10 mouse cellular contexts compared by ENCODE assay signal in genomic region chr14:32801016-32801661, GRCm38 (mm10). TPM values are rescaled to one million over a fixed set of nuclear protein-coding genes. Genes with fewer than 3 reads are reported as not detected.
DNase-seq lines count a peak whose midpoint lies in the region; ATAC-seq lines count a peak whose summit lies in the region.
"Had no signal": no experiment of that assay in that cellular context is flagged by ENCODE, and none has a peak within 500 bp of the region (broad histone marks: within the 10 kb centered on the region; RNA-seq: fewer than 3 reads in every experiment).

No protein-coding gene starts in this region.

- H3K27ac ChIP-seq in intestine, embryonic 15.5 days = no peak overlapping the region
- H3K27ac ChIP-seq: embryonic facial prominence, embryonic 15.5 days; liver, embryonic 13.5 days had no signal

- H3K36me3 ChIP-seq in intestine, embryonic 15.5 days = no peaks in the 10 kb centered on the region
- H3K36me3 ChIP-seq: embryonic facial prominence, embryonic 15.5 days; liver, embryonic 13.5 days had no signal

- H3K4me3 ChIP-seq in intestine, embryonic 15.5 days (replicated peaks) = no peak overlapping the region
- H3K4me3 ChIP-seq: embryonic facial prominence, embryonic 15.5 days; liver, embryonic 13.5 days had no signal

- intact Hi-C loops in left cerebral cortex, postnatal 14 days (cut with DNase I) = loop anchor here (10.0 kb wide), 1 partner anchor 196 kb away; no protein-coding TSS in a partner anchor

- 59% methylated on average over 11 of the region's 11 CpGs for WGBS in intestine, embryonic 15.5 days

- no peaks in the 10 kb centered on the region for H3K27me3 ChIP-seq in intestine, embryonic 15.5 days (replicated peaks)
- H3K27me3 ChIP-seq: embryonic facial prominence, embryonic 15.5 days; liver, embryonic 13.5 days had no signal

- DNase-seq in adrenal gland, adult (ENCODE audit: inconsistent age in 2 of 2, low spot score in 1 of 2) = peak; percentile 33 to 73
- DNase-seq in adrenal gland, adult 18-20 months (ENCODE audit: low spot score in 2 of 2) = no peak
- peak; percentile 13 to 47 for DNase-seq in left cerebral cortex, postnatal 14 days (ENCODE audit: low spot score in 2 of 2)
- no peak for DNase-seq in left cerebral cortex, adult 8-10 months (ENCODE audit: low spot score in 2 of 2)
- DNase-seq in embryo, embryonic 10 days (ENCODE audit: low spot score) = peak; percentile 72
- peak; percentile 61 for DNase-seq in retina, postnatal 7 days (ENCODE audit: low read depth, low spot score)
- no peak for DNase-seq in thymus, postnatal 10 days (ENCODE audit: low spot score in 2 of 2)
- DNase-seq: liver, embryonic 13.5 days had no signal

- 0 out of 2 replicates have a peak, but pooled peaks cover 3% of the 10 kb centered on the region for H3K4me1 ChIP-seq in intestine, embryonic 15.5 days (replicated peaks)
- H3K4me1 ChIP-seq: embryonic facial prominence, embryonic 15.5 days; liver, embryonic 13.5 days had no signal

- peak; percentile 49; the same call in 1 of the 2 replicates for ATAC-seq in intestine, embryonic 15.5 days

- no peak overlapping the region for H3K9ac ChIP-seq in intestine, embryonic 15.5 days
- H3K9ac ChIP-seq: embryonic facial prominence, embryonic 15.5 days; liver, embryonic 13.5 days had no signal

- no peaks in the 10 kb centered on the region for H3K9me3 ChIP-seq in intestine, embryonic 15.5 days
- H3K9me3 ChIP-seq: embryonic facial prominence, embryonic 15.5 days; liver, embryonic 13.5 days had no signal

- H3K4me2 ChIP-seq in intestine, embryonic 15.5 days (replicated peaks) = no peak overlapping the region
- H3K4me2 ChIP-seq: embryonic facial prominence, embryonic 15.5 days; liver, embryonic 13.5 days had no signal

RNA-seq across cellular contexts. Expression of gene Tmem273, which starts 15.4 kb away (rescaled TPM):
- 1 to 10 TPM; 2.2 to 2.3 TPM for total RNA-seq in adrenal gland, adult 18-20 months (2021)
- under 1 TPM; 0.36 to 0.72 TPM for total RNA-seq in left cerebral cortex, postnatal 14 days (2021)
- 1 to 10 TPM in 3 of 4 experiments, under 1 TPM in 1; 0.40 to 1.5 (median 1.1) TPM for total RNA-seq in left cerebral cortex, adult 8-10 months (2022)
- polyA plus RNA-seq in intestine, embryonic 15.5 days (2015; fragmentation: Nextera tagmentation; extraction: Ambion mirVana) = 1.3 and 2.0 TPM in 2 replicates

RNA-seq across cellular contexts. Expression of gene Fam170b, which starts 32.6 kb away (rescaled TPM):
- total RNA-seq in adrenal gland, adult 18-20 months (2021) = under 1 TPM in 1 of 2 experiments, not detected in 1; 0.29 TPM
- not detected for total RNA-seq in left cerebral cortex, postnatal 14 days (2021)
- total RNA-seq in left cerebral cortex, adult 8-10 months (2022) = not detected
- 0.06 and 0.11 TPM in 2 replicates for polyA plus RNA-seq in intestine, embryonic 15.5 days (2015; fragmentation: Nextera tagmentation; extraction: Ambion mirVana)
- polyA plus RNA-seq: liver, embryonic 13.5 days had no signal

RNA-seq across cellular contexts. Expression of gene Vstm4, which starts 55.4 kb away (rescaled TPM):
- 10 to 100 TPM in 1 of 2 experiments, 1 to 10 TPM in 1; 9.7 to 12.9 TPM for total RNA-seq in adrenal gland, adult 18-20 months (2021)
- total RNA-seq in left cerebral cortex, postnatal 14 days (2021) = 1 to 10 TPM; 4.3 to 5.2 TPM
- total RNA-seq in left cerebral cortex, adult 8-10 months (2022) = 1 to 10 TPM; 2.9 to 4.2 (median 3.2) TPM
- polyA plus RNA-seq in intestine, embryonic 15.5 days (2015; fragmentation: Nextera tagmentation; extraction: Ambion mirVana) = 25.2 and 26.7 TPM in 2 replicates

Comparison
In these comparisons a context has a peak if more than half of its experiments do, and no peak if none do; other contexts are left out.
1. DNase-seq: peak in adrenal gland, adult (2 of 2), left cerebral cortex, postnatal 14 days (2 of 2), embryo, embryonic 10 days (single experiment) and retina, postnatal 7 days (single experiment); none in adrenal gland, adult 18-20 months (0 of 2), left cerebral cortex, adult 8-10 months (0 of 2) and thymus, postnatal 10 days (0 of 2).